Mouse (Mus musculus): ENCODE measurements at regions not wholly inside any gene's neighbourhood (a gene's known extent, or its start where the extent isn't known, plus 50 kb on each side); places are given as distances from the start of the nearest gene placed in this dataset.

DNA sequence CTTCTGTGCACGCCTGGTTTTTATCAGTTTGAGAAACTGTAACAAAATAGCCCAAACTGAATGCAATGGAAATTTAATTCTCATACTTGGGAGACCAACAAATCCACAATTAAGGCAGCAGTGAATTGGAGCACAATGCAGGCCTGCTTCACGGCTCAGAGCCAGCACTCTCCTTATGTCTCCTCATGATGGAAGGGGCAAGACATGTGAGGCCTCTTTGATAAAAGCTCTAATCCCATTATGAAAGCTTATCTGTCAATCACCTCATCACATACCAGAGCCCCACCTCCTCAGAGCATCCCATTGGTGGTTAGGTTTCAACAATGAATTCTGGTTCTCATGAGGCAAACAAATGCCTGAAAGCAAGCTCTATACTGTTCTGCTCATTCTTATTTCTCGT, 143.8 kb downstream of the Tgfb2 start:
- TF ChIP-seq CTCF (conservative IDR thresholded peaks at IDR 0.05; ENCODE audit: insufficient read depth, insufficient read length, low read depth, low read length) (no peak), POLR2A (IDR thresholded peaks at IDR 0.05; ENCODE audit: low read depth, low read length) (no peak)

Measured in kidney, adult 2 months (tissue).